Mouse (Mus musculus): ENCODE measurements around the gene Cttnbp2.

- TF ChIP-seq CTCF (IDR thresholded peaks at IDR 0.05), result no peak
- TF ChIP-seq EP300 (IDR thresholded peaks at IDR 0.05), result no peak
Observed at GRCm38 (mm10) chr6:18381380-18381779, 133.3 kb downstream of the Cttnbp2 start.
